Comparison of ENCODE assay signal across 23 mouse cellular contexts in genomic region chr2:131704406-131704805, GRCm38 (mm10).
DNase-seq lines count a peak whose midpoint lies in the region; ATAC-seq and TF ChIP-seq lines count a peak whose summit lies in the region.
"Had no signal": no experiment of that assay in that cellular context is flagged by ENCODE, and none has a peak within 500 bp of the region (broad histone marks: within the 10 kb centered on the region; RNA-seq: fewer than 3 reads in every experiment).

No protein-coding gene starts in this region.

- peaks cover 13% of the 10 kb centered on the region; the same call in 1 of the 2 replicates for H3K4me1 ChIP-seq in embryonic facial prominence, embryonic 14.5 days (ENCODE audit: control insufficient read depth, insufficient read depth, low read length)
- 0 out of 2 replicates have a peak, but pooled peaks cover 5% of the 10 kb centered on the region for H3K4me1 ChIP-seq in embryonic facial prominence, embryonic 10.5 days
- peaks cover 24% of the 10 kb centered on the region for H3K4me1 ChIP-seq in heart, embryonic 15.5 days (replicated peaks)
- H3K4me1 ChIP-seq in kidney, postnatal 0 days (replicated peaks; ENCODE audit: insufficient read depth, low read length), result no peaks in the 10 kb centered on the region; the same call in 1 of the 2 replicates
- H3K4me1 ChIP-seq: forebrain, embryonic 13.5 days; hindbrain, embryonic 12.5 days; intestine, embryonic 15.5 days; limb, embryonic 12.5 days; liver, embryonic 12.5 days; neural tube, embryonic 12.5 days had no signal

- TF ChIP-seq CTCF in kidney, postnatal 0 days (IDR thresholded peaks at IDR 0.05; ENCODE audit: low read depth), result no peak

- no peaks in the 10 kb centered on the region for H3K27me3 ChIP-seq in embryonic facial prominence, embryonic 14.5 days (replicated peaks; ENCODE audit: control insufficient read depth, insufficient read depth, low read length)
- H3K27me3 ChIP-seq in embryonic facial prominence, embryonic 10.5 days (replicated peaks; ENCODE audit: low read depth, poor library complexity, severe bottlenecking), result no peaks in the 10 kb centered on the region
- H3K27me3 ChIP-seq in heart, embryonic 15.5 days, result no peaks in the 10 kb centered on the region
- H3K27me3 ChIP-seq in kidney, postnatal 0 days (ENCODE audit: insufficient read depth, low read length), result no peaks in the 10 kb centered on the region
- H3K27me3 ChIP-seq: forebrain, embryonic 13.5 days; hindbrain, embryonic 12.5 days; intestine, embryonic 15.5 days; limb, embryonic 12.5 days; liver, embryonic 12.5 days; neural tube, embryonic 12.5 days had no signal

- H3K9ac ChIP-seq in embryonic facial prominence, embryonic 14.5 days (ENCODE audit: low read depth, low read length), result no peak overlapping the region
- no peak overlapping the region for H3K9ac ChIP-seq in heart, embryonic 15.5 days
- no peak overlapping the region for H3K9ac ChIP-seq in kidney, postnatal 0 days (ENCODE audit: low read depth, low read length)
- H3K9ac ChIP-seq: forebrain, embryonic 13.5 days; hindbrain, embryonic 12.5 days; intestine, embryonic 15.5 days; limb, embryonic 12.5 days; liver, embryonic 12.5 days; liver, postnatal 0 days; neural tube, embryonic 12.5 days had no signal

- H3K27ac ChIP-seq in embryonic facial prominence, embryonic 14.5 days (replicated peaks; ENCODE audit: low read depth, low read length), result no peak overlapping the region
- no peak overlapping the region for H3K27ac ChIP-seq in embryonic facial prominence, embryonic 10.5 days (replicated peaks)
- peak overlapping the region; percentile 63 for H3K27ac ChIP-seq in heart, embryonic 15.5 days
- no peak overlapping the region for H3K27ac ChIP-seq in kidney, postnatal 0 days
- H3K27ac ChIP-seq: forebrain, embryonic 13.5 days; hindbrain, embryonic 12.5 days; hindbrain, postnatal 0 days; intestine, embryonic 15.5 days; limb, embryonic 12.5 days; liver, embryonic 12.5 days; neural tube, embryonic 12.5 days had no signal

- no peaks in the 10 kb centered on the region for H3K36me3 ChIP-seq in embryonic facial prominence, embryonic 14.5 days (ENCODE audit: control insufficient read depth, insufficient read depth, low read length)
- no peaks in the 10 kb centered on the region for H3K36me3 ChIP-seq in embryonic facial prominence, embryonic 10.5 days (replicated peaks)
- no peaks in the 10 kb centered on the region for H3K36me3 ChIP-seq in heart, embryonic 15.5 days
- no peaks in the 10 kb centered on the region for H3K36me3 ChIP-seq in kidney, postnatal 0 days (ENCODE audit: insufficient read depth, low read length)
- H3K36me3 ChIP-seq: hindbrain, embryonic 12.5 days; intestine, embryonic 15.5 days; limb, embryonic 12.5 days; liver, embryonic 12.5 days; neural tube, embryonic 12.5 days had no signal

- no peak overlapping the region for H3K4me2 ChIP-seq in embryonic facial prominence, embryonic 14.5 days (ENCODE audit: low read depth, low read length)
- H3K4me2 ChIP-seq in heart, embryonic 15.5 days, result no peak overlapping the region
- H3K4me2 ChIP-seq in kidney, postnatal 0 days (ENCODE audit: low read length), result no peak overlapping the region
- H3K4me2 ChIP-seq: forebrain, embryonic 13.5 days; hindbrain, embryonic 12.5 days; intestine, embryonic 15.5 days; limb, embryonic 12.5 days; liver, embryonic 12.5 days; midbrain, embryonic 11.5 days; neural tube, embryonic 12.5 days had no signal

- no peak for DNase-seq in embryonic facial prominence, embryonic 14.5 days (ENCODE audit: low spot score)
- no peak for DNase-seq in embryonic facial prominence, embryonic 10.5 days (ENCODE audit: low spot score)
- no peak for DNase-seq in heart, adult 8-10 months (ENCODE audit: low spot score)
- DNase-seq in kidney, postnatal 0 days (ENCODE audit: low spot score), result peak; percentile 20
- no peak for DNase-seq in kidney, postnatal 10 days
- DNase-seq in thymus, postnatal 36 days, result no peak
- DNase-seq: adrenal gland, adult 8-10 months; cerebellum, adult 2 months; cerebellum, postnatal 14 days; gastrocnemius, postnatal 14 days; liver, postnatal 0 days; lung, postnatal 36 days; right cerebral cortex, postnatal 14 days had no signal

- no peaks in the 10 kb centered on the region for H3K9me3 ChIP-seq in embryonic facial prominence, embryonic 14.5 days (ENCODE audit: control insufficient read depth, low read length)
- no peaks in the 10 kb centered on the region for H3K9me3 ChIP-seq in embryonic facial prominence, embryonic 10.5 days
- no peaks in the 10 kb centered on the region for H3K9me3 ChIP-seq in heart, embryonic 15.5 days (replicated peaks)
- H3K9me3 ChIP-seq in kidney, postnatal 0 days (replicated peaks; ENCODE audit: low read length), result no peaks in the 10 kb centered on the region
- H3K9me3 ChIP-seq: forebrain, embryonic 13.5 days; hindbrain, embryonic 12.5 days; intestine, embryonic 15.5 days; limb, embryonic 12.5 days; liver, embryonic 12.5 days; neural tube, embryonic 12.5 days had no signal

- peak; percentile 18; the same call in 1 of the 2 replicates for ATAC-seq in embryonic facial prominence, embryonic 14.5 days (ENCODE audit: low read depth)
- ATAC-seq in heart, embryonic 15.5 days (replicated peaks; ENCODE audit: insufficient number of reproducible peaks, insufficient read depth, low FRiP score, low read depth), result 0 out of 2 replicates have a peak, but pooled peaks have one; percentile 22
- no peak for ATAC-seq in kidney, postnatal 0 days (replicated peaks; ENCODE audit: low FRiP score, low read depth)
- ATAC-seq: forebrain, embryonic 13.5 days; hindbrain, postnatal 0 days; intestine, embryonic 15.5 days; liver, embryonic 12.5 days; liver, postnatal 0 days; midbrain, embryonic 16.5 days had no signal

- no peak overlapping the region for H3K4me3 ChIP-seq in embryonic facial prominence, embryonic 14.5 days (ENCODE audit: low read depth, low read length)
- H3K4me3 ChIP-seq in embryonic facial prominence, embryonic 10.5 days, result no peak overlapping the region
- no peak overlapping the region for H3K4me3 ChIP-seq in heart, embryonic 15.5 days
- no peak overlapping the region for H3K4me3 ChIP-seq in kidney, postnatal 0 days (replicated peaks; ENCODE audit: low read depth, low read length)
- H3K4me3 ChIP-seq: forebrain, embryonic 13.5 days; hindbrain, embryonic 12.5 days; intestine, embryonic 15.5 days; limb, embryonic 12.5 days; liver, embryonic 12.5 days; neural tube, embryonic 12.5 days had no signal
